Mouse (Mus musculus): ENCODE results near the gene Lcn10. TPM values are rescaled to one million over a fixed set of nuclear protein-coding genes. Genes with fewer than 3 reads are reported as not detected.

Gene Lcn10
- polyA plus RNA-seq, 1 experiment from 2014 or later = not detected

DNA sequence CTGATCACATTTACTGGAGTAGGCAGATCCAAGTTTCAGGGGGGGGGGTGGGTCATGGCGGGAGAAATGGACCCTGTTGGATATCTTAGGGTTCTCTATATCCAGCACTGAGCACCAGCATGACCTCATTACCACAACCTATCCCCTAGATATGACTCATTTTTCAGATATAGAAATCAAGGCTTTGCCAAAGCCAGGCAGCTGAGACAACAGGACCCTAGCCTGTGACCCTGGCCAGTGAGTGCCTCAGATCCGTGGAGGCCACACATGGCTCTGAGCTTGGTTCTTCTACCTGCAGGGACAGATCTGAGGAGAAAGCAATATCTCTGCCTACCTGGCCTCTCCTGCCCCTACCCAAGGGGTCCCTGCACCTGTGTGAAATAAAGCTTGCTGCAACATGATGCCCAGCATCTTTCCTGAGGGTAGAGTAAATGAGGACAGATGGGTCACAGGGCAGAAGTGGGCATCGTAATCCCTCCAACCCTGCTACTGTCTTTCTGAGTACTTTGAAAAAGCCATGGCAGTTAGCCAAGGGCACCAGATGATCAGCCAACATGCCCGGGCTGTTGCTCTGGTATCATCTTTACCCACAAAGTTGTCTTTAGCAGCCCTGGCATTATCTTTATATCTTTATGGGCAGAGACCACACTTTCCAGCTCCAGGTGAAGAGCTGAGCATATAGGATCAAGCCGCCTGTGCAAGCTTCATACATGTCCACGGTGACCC, 21.1 kb upstream of the Lcn10 start:
- Histone ChIP-seq H3K4me1 (ENCODE audit: control insufficient read depth, insufficient read depth, low read length) (no peaks in the 10 kb centered on the region), H3K27ac (ENCODE audit: low read depth, low read length) (no peak overlapping the region), H3K4me3 (ENCODE audit: low read depth, low read length) (no peak overlapping the region), H3K4me2 (no peak overlapping the region), H3K9me3 (ENCODE audit: control insufficient read depth, low read length) (no peaks in the 10 kb centered on the region), H3K9ac (ENCODE audit: low read length) (no peak overlapping the region), H3K36me3 (ENCODE audit: control insufficient read depth, insufficient read depth, low read length) (no peaks in the 10 kb centered on the region), H3K27me3 (ENCODE audit: control insufficient read depth, insufficient read depth, low read length) (no peaks in the 10 kb centered on the region)
- WGBS = 90% methylated on average over 6 of the region's 6 CpGs
- ATAC-seq (ENCODE audit: low FRiP score) = no peak
- no peak for DNase-seq (ENCODE audit: low spot score, missing footprints)

DNA sequence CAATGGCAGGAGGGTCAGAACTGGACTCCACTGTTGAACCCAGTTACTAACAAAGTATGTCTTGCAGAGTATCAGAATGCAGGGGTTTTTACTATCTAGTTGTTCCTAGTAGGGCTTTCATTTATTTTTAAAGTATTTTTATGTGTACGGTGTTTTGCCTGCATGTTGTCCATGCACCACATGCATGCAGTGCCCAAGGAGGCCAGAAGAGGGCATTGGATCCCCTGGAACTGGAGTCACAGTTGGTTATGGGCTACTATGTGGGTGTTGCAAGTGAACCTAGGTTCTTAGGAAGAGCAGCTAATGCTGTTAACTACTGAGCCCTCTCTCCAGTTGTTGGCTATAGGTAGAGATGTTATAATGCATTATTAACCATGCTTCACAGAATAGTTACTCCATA, 19.0 kb upstream of the Lcn10 start:
- no peak for ATAC-seq (ENCODE audit: low FRiP score)
- Histone ChIP-seq H3K4me2 (no peak overlapping the region), H3K4me1 (ENCODE audit: control insufficient read depth, insufficient read depth, low read length) (no peaks in the 10 kb centered on the region), H3K9me3 (ENCODE audit: control insufficient read depth, low read length) (no peaks in the 10 kb centered on the region), H3K36me3 (ENCODE audit: control insufficient read depth, insufficient read depth, low read length) (no peaks in the 10 kb centered on the region), H3K4me3 (ENCODE audit: low read depth, low read length) (no peak overlapping the region), H3K27ac (ENCODE audit: low read depth, low read length) (no peak overlapping the region), H3K9ac (ENCODE audit: low read length) (no peak overlapping the region), H3K27me3 (ENCODE audit: control insufficient read depth, insufficient read depth, low read length) (no peaks in the 10 kb centered on the region)
- 62% methylated on average over 1 of the region's 1 CpGs for WGBS
- DNase-seq (ENCODE audit: low spot score, missing footprints) = no peak

DNA sequence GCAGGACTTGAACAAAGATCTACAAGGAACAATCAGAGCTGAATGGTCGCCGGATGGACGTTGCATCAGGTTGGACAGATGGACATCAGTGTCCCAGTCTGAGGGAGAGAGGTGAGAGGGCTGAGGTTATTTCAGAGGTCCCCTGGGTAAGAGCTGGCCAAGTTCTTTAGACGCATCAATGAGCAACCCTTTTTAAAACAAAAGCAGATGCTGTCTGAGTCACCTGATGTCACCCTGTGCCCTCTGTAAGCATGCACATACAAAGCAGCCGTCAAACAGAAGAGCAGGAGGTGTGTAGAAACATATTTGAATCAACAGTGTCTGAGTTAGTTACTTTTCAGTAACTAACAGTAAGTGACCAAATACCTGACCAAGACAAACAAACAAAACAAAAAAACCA, 18.4 kb upstream of the Lcn10 start:
- no peak overlapping the region for H3K27ac ChIP-seq (ENCODE audit: low read depth, low read length)
- H3K9ac ChIP-seq (ENCODE audit: low read length) = no peak overlapping the region
- no peak overlapping the region for H3K4me2 ChIP-seq
- DNase-seq (ENCODE audit: low spot score, missing footprints) (no peak), ATAC-seq (ENCODE audit: low FRiP score) (no peak)
- H3K9me3 ChIP-seq (ENCODE audit: control insufficient read depth, low read length) = no peaks in the 10 kb centered on the region
- H3K27me3 ChIP-seq (ENCODE audit: control insufficient read depth, insufficient read depth, low read length) = no peaks in the 10 kb centered on the region
- no peaks in the 10 kb centered on the region for H3K36me3 ChIP-seq (ENCODE audit: control insufficient read depth, insufficient read depth, low read length)
- H3K4me3 ChIP-seq (ENCODE audit: low read depth, low read length) = no peak overlapping the region
- 90% methylated on average over 5 of the region's 5 CpGs for WGBS
- no peaks in the 10 kb centered on the region for H3K4me1 ChIP-seq (ENCODE audit: control insufficient read depth, insufficient read depth, low read length)

DNA sequence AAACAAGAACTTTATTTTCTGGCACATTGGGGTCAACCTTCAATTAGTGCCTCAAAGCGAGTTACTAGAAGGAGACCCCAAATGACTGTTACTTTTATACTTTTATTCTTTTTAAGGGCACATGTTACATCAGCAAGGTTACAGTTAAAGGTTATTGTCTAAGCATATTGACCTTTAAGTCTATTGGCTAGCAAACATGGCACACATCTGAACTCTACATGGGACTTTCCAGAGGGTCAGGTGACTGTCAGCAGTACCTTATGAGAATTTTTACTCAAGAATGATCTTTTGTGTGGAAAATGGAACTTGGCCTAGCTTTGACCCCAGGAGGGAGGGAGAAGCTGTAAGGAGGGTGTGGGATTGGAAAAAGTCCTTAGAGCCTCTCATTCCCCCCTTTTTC, 16.0 kb upstream of the Lcn10 start:
- H3K9ac ChIP-seq (ENCODE audit: low read length) = no peak overlapping the region
- H3K27ac ChIP-seq (ENCODE audit: low read depth, low read length) = no peak overlapping the region
- no peaks in the 10 kb centered on the region for H3K36me3 ChIP-seq (ENCODE audit: control insufficient read depth, insufficient read depth, low read length)
- no peaks in the 10 kb centered on the region for H3K27me3 ChIP-seq (ENCODE audit: control insufficient read depth, insufficient read depth, low read length)
- no peaks in the 10 kb centered on the region for H3K9me3 ChIP-seq (ENCODE audit: control insufficient read depth, low read length)
- DNase-seq (ENCODE audit: low spot score, missing footprints) (no peak), ATAC-seq (ENCODE audit: low FRiP score) (no peak)
- H3K4me1 ChIP-seq (ENCODE audit: control insufficient read depth, insufficient read depth, low read length) = no peaks in the 10 kb centered on the region
- WGBS = 77% methylated on average over 1 of the region's 1 CpGs
- no peak overlapping the region for H3K4me2 ChIP-seq
- no peak overlapping the region for H3K4me3 ChIP-seq (ENCODE audit: low read depth, low read length)

DNA sequence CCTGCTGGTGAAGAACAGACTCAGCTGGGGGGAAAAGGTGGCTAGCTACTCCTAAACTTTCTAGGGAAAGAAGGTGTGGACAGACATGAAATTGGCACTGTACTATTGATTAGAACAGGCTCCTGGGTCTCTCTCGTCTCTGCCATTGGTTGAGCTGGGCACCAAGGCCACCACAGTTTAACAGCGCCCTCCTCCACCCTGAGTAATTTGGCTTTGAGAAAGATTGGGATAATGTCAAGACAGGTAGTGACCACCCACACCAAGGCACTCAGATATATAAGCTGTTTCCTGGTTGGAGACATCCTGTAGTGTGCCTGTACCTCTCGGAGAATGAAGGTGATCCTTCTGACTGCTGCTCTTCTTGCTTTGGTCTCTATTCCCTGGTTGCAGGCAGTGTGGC, 6.0 kb upstream of the Lcn10 start, which contains the start of gene Lcn6:
Gene Lcn6 (plus strand): TSS at position 301 of the 400 bp plus-strand sequence.
- Histone ChIP-seq H3K27me3 (ENCODE audit: control insufficient read depth, insufficient read depth, low read length) (no peaks in the 10 kb centered on the region), H3K9me3 (ENCODE audit: control insufficient read depth, low read length) (no peaks in the 10 kb centered on the region), H3K4me3 (ENCODE audit: low read depth, low read length) (no peak within 1 kb of the TSS), H3K4me2 (no peak within 1 kb of the TSS), H3K27ac (ENCODE audit: low read depth, low read length) (no peak within 1 kb of the TSS), H3K9ac (ENCODE audit: low read length) (no peak within 1 kb of the TSS), H3K4me1 (ENCODE audit: control insufficient read depth, insufficient read depth, low read length) (no peaks in the 10 kb centered on the region), H3K36me3 (ENCODE audit: control insufficient read depth, insufficient read depth, low read length) (no peaks in the 10 kb centered on the region)
- no peak for DNase-seq (ENCODE audit: low spot score, missing footprints)
- 88% methylated on average over 3 of the region's 3 CpGs for WGBS
- no peak for ATAC-seq (ENCODE audit: low FRiP score)

DNA sequence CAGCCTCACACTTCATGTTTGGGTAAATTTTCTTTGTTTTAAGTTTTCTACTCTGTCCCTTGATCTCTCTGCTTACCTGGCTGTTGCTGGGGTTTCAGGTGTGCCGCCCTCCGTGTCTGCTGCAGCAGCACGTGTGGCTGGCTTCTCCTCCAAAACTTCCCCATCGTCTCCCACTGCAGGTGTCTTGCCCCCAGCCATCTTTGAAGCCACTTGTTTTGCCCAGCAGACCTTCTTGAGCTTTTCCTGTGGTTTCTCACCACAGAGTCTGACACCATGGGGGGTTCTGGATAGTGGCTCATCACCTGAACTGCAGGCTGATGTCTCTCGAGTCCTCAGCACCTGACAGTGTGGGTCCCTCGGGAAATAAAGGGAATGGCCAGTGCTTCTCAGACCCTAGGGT, 3.0 kb upstream of the Lcn10 start:
- Histone ChIP-seq H3K9me3 (ENCODE audit: control insufficient read depth, low read length) (no peaks in the 10 kb centered on the region), H3K36me3 (ENCODE audit: control insufficient read depth, insufficient read depth, low read length) (no peaks in the 10 kb centered on the region), H3K4me3 (ENCODE audit: low read depth, low read length) (no peak overlapping the region), H3K27me3 (ENCODE audit: control insufficient read depth, insufficient read depth, low read length) (no peaks in the 10 kb centered on the region), H3K9ac (ENCODE audit: low read length) (no peak overlapping the region), H3K4me2 (no peak overlapping the region), H3K4me1 (ENCODE audit: control insufficient read depth, insufficient read depth, low read length) (no peaks in the 10 kb centered on the region), H3K27ac (ENCODE audit: low read depth, low read length) (no peak overlapping the region)
- ATAC-seq (ENCODE audit: low FRiP score) (no peak), DNase-seq (ENCODE audit: low spot score, missing footprints) (no peak)
- 85% methylated on average over 6 of the region's 6 CpGs for WGBS

DNA sequence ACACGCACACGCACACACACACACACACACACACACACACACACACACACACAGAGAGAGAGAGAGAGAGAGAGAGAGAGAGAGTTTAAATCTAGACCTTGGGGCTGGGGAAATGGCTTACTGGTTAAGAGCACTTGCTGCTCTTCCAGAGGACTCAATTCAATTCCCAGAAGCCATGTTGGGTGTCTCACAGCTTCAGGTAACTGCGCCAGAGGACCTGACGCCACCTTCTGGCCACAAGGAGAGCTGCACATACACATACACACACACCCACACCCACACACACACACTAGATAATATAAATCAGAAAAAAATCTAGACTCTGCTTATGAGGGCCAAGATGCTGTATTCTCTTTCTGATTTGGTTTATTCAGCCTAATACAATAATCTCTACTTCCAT, 4.4 kb downstream of the Lcn10 start:
- Histone ChIP-seq H3K4me1 (ENCODE audit: control insufficient read depth, insufficient read depth, low read length) (no peaks in the 10 kb centered on the region), H3K27me3 (ENCODE audit: control insufficient read depth, insufficient read depth, low read length) (no peaks in the 10 kb centered on the region), H3K4me2 (no peak overlapping the region), H3K36me3 (ENCODE audit: control insufficient read depth, insufficient read depth, low read length) (no peaks in the 10 kb centered on the region), H3K27ac (ENCODE audit: low read depth, low read length) (no peak overlapping the region), H3K9ac (ENCODE audit: low read length) (no peak overlapping the region), H3K9me3 (ENCODE audit: control insufficient read depth, low read length) (no peaks in the 10 kb centered on the region), H3K4me3 (ENCODE audit: low read depth, low read length) (no peak overlapping the region)
- DNase-seq (ENCODE audit: low spot score, missing footprints) = no peak
- WGBS = 59% methylated on average over 3 of the region's 4 CpGs
- ATAC-seq (ENCODE audit: low FRiP score) = no peak

DNA sequence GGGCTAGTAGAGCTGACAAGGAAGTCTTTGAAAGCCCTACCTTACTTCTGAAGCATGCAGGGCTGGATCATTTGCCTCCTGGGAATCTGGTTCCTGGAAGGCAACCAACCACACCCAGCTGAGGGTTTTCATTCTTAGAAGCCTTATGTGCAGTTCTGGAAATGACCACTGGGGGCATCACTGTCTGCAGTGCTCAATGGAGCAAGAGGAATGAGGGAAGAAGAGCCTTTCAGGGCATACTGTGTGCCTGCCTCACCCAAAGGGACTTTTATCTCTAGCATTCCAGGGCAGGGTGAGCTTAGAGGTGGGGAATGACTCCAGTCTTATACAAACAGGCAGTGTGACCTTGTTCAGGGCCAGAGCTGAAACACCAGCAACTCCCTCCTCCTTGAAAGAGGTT, 12.1 kb downstream of the Lcn10 start:
- H3K9me3 ChIP-seq (ENCODE audit: control insufficient read depth, low read length) = no peaks in the 10 kb centered on the region
- H3K4me1 ChIP-seq (ENCODE audit: control insufficient read depth, insufficient read depth, low read length) = no peaks in the 10 kb centered on the region
- H3K27me3 ChIP-seq (ENCODE audit: control insufficient read depth, insufficient read depth, low read length) = no peaks in the 10 kb centered on the region
- DNase-seq (ENCODE audit: low spot score, missing footprints) = peak; percentile 97
- no peaks in the 10 kb centered on the region for H3K36me3 ChIP-seq (ENCODE audit: control insufficient read depth, insufficient read depth, low read length)
- ATAC-seq (ENCODE audit: low FRiP score) = no peak
- H3K4me2 ChIP-seq = no peak overlapping the region
- H3K27ac ChIP-seq (ENCODE audit: low read depth, low read length) = no peak overlapping the region
- no peak overlapping the region for H3K9ac ChIP-seq (ENCODE audit: low read length)
- H3K4me3 ChIP-seq (ENCODE audit: low read depth, low read length) = no peak overlapping the region

DNA sequence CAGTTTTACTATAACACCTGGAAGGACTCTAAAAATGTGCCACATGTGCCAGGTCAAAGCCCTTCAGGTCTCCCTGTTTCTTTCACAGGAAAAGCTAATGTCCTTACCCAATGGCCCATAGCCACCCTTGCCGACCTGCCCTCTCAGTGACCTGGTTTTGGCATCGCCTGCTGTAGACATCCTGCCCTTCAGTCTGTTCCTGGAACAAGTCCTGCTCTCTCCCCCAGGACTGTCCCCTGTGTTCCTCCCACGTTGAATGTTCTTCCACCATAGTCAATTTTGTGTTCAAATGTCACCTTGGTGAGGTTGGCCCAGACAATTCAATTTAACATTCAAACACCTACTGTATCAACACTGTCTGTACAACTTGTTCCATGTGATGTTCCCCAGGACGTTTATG, 14.4 kb downstream of the Lcn10 start:
- H3K27ac ChIP-seq (ENCODE audit: low read depth, low read length) = no peak overlapping the region
- ATAC-seq (ENCODE audit: low FRiP score) = no peak

More for the DNA sequence above, 14.4 kb downstream of the Lcn10 start:
- no peak overlapping the region for H3K4me2 ChIP-seq
- 66% methylated on average over 4 of the region's 4 CpGs for WGBS
- no peak overlapping the region for H3K4me3 ChIP-seq (ENCODE audit: low read depth, low read length)
- H3K4me1 ChIP-seq (ENCODE audit: control insufficient read depth, insufficient read depth, low read length) = no peaks in the 10 kb centered on the region
- H3K9me3 ChIP-seq (ENCODE audit: control insufficient read depth, low read length) = no peaks in the 10 kb centered on the region
- no peaks in the 10 kb centered on the region for H3K36me3 ChIP-seq (ENCODE audit: control insufficient read depth, insufficient read depth, low read length)
- no peak overlapping the region for H3K9ac ChIP-seq (ENCODE audit: low read length)
- H3K27me3 ChIP-seq (ENCODE audit: control insufficient read depth, insufficient read depth, low read length) = no peaks in the 10 kb centered on the region
- DNase-seq (ENCODE audit: low spot score, missing footprints) = no peak
